Comparison of ENCODE assay signal across 10 mouse cellular contexts in genomic region chr17:25077771-25078372, GRCm38 (mm10). TPM values are rescaled to one million over a fixed set of nuclear protein-coding genes. Genes with fewer than 3 reads are reported as not detected.
DNase-seq lines count a peak whose midpoint lies in the region; ATAC-seq lines count a peak whose summit lies in the region.
"Had no signal": no experiment of that assay in that cellular context is flagged by ENCODE, and none has a peak within 500 bp of the region (broad histone marks: within the 10 kb centered on the region; RNA-seq: fewer than 3 reads in every experiment).

No protein-coding gene starts in this region.

- intact Hi-C loops in left cerebral cortex, postnatal 10 days (cut with DNase I) = no loop called here

- H3K9me3 ChIP-seq in hindbrain, embryonic 16.5 days (ENCODE audit: control insufficient read depth, low read length) = no peaks in the 10 kb centered on the region

- peak overlapping the region; percentile 20; the same call in 1 of the 2 replicates for H3K9ac ChIP-seq in hindbrain, embryonic 16.5 days (ENCODE audit: low read depth, low read length)

- peaks cover 5% of the 10 kb centered on the region; the same call in 1 of the 2 replicates for H3K4me1 ChIP-seq in brown adipose tissue, adult 24 weeks (ENCODE audit: control insufficient read depth, insufficient read depth, insufficient read length, low read length)
- H3K4me1 ChIP-seq in hindbrain, embryonic 16.5 days (ENCODE audit: control insufficient read depth, insufficient read depth, low read depth, low read length) = peaks cover 9% of the 10 kb centered on the region

- H3K27ac ChIP-seq in brown adipose tissue, adult 24 weeks (replicated peaks; ENCODE audit: low read depth, low read length) = peak overlapping the region; percentile 97
- peak overlapping the region; percentile 63 for H3K27ac ChIP-seq in hindbrain, embryonic 16.5 days (ENCODE audit: low read depth, low read length)

- H3K4me3 ChIP-seq in brown adipose tissue, adult 24 weeks (ENCODE audit: insufficient read depth, low read depth, low read length) = peak overlapping the region; percentile 69
- peak overlapping the region; percentile 2; the same call in 1 of the 2 replicates for H3K4me3 ChIP-seq in hindbrain, embryonic 16.5 days (ENCODE audit: low read length)
- H3K4me3 ChIP-seq: myocyte had no signal

- H3K36me3 ChIP-seq in hindbrain, embryonic 16.5 days (ENCODE audit: control insufficient read depth, insufficient read depth, low read length) = no peaks in the 10 kb centered on the region

- no peaks in the 10 kb centered on the region for H3K27me3 ChIP-seq in hindbrain, embryonic 16.5 days (replicated peaks; ENCODE audit: control insufficient read depth, insufficient read depth, low read length)

- peak; percentile 28 to 38 for DNase-seq in frontal cortex, postnatal 14 days (ENCODE audit: low spot score in 2 of 2)
- DNase-seq in frontal cortex, postnatal 25 days (ENCODE audit: low spot score in 2 of 2) = no peak
- DNase-seq in gastrocnemius, adult 18-20 months (ENCODE audit: low spot score) = peak; percentile 60
- peak; percentile 40 to 89 for DNase-seq in left cerebral cortex, postnatal 10 days (ENCODE audit: extremely low spot score in 1 of 2, low spot score in 2 of 2)
- DNase-seq in lung, postnatal 25 days (ENCODE audit: low spot score) = peak; percentile 86

- ATAC-seq in hindbrain, embryonic 16.5 days = peak; percentile 88
- no peak for ATAC-seq in erythroblast, adult 5-6 weeks (replicated peaks; ENCODE audit: low FRiP score, poor library complexity, severe bottlenecking)

- WGBS in hindbrain, embryonic 16.5 days = 42% methylated on average over 13 of the region's 13 CpGs

- peak overlapping the region; percentile 31 for H3K4me2 ChIP-seq in hindbrain, embryonic 16.5 days (ENCODE audit: low read length)

RNA-seq across cellular contexts. Expression of gene Tmem204, which starts 5.5 kb away (rescaled TPM):
- polyA plus RNA-seq in brown adipose tissue, adult 24 weeks (2012; ENCODE audit: insufficient read depth, insufficient read length, missing spikeins) = 13.1 and 22.6 TPM in 2 replicates
- total RNA-seq in gastrocnemius, adult 18-20 months (2021) = 10 to 100 TPM; 10.8 to 18.8 TPM
- polyA plus RNA-seq in hindbrain, embryonic 16.5 days (2015; fragmentation: Nextera tagmentation; extraction: Ambion mirVana) = 13.8 and 14.1 TPM in 2 replicates
- total RNA-seq in left cerebral cortex, postnatal 10 days (2021) = 1 to 10 TPM; 7.2 to 7.8 TPM
- not detected in 2 replicates for total RNA-seq in erythroblast, adult 5-6 weeks (2015; ENCODE audit: low replicate concordance)
- total RNA-seq in erythroblast, adult 5-6 weeks (2017; ENCODE audit: low replicate concordance) = not detected in 2 replicates

RNA-seq across cellular contexts. Expression of gene Telo2, which starts 37.9 kb away (rescaled TPM):
- polyA plus RNA-seq in brown adipose tissue, adult 24 weeks (2012; ENCODE audit: insufficient read depth, insufficient read length, missing spikeins) = 10.1 and 12.9 TPM in 2 replicates
- 1 to 10 TPM; 4.0 to 6.0 TPM for total RNA-seq in gastrocnemius, adult 18-20 months (2021)
- 54.6 and 60.8 TPM in 2 replicates for polyA plus RNA-seq in hindbrain, embryonic 16.5 days (2015; fragmentation: Nextera tagmentation; extraction: Ambion mirVana)
- 10 to 100 TPM; 35.4 to 41.1 TPM for total RNA-seq in left cerebral cortex, postnatal 10 days (2021)
- total RNA-seq in erythroblast, adult 5-6 weeks (2015; ENCODE audit: low replicate concordance) = 3.5 and 5.9 TPM in 2 replicates
- total RNA-seq in erythroblast, adult 5-6 weeks (2017; ENCODE audit: low replicate concordance) = 6.3 and 11.6 TPM in 2 replicates

RNA-seq across cellular contexts. Expression of gene Ptx4, which starts 42.7 kb away (rescaled TPM):
- polyA plus RNA-seq in brown adipose tissue, adult 24 weeks (2012; ENCODE audit: insufficient read depth, insufficient read length, missing spikeins) = not detected in 2 replicates
- 1 to 10 TPM; 1.1 to 1.5 TPM for total RNA-seq in gastrocnemius, adult 18-20 months (2021)
- 0.49 TPM in 1 of 2 replicates, not detected in the other for polyA plus RNA-seq in hindbrain, embryonic 16.5 days (2015; fragmentation: Nextera tagmentation; extraction: Ambion mirVana)
- total RNA-seq in left cerebral cortex, postnatal 10 days (2021) = 1 to 10 TPM; 2.0 to 2.3 TPM
- not detected in 2 replicates for total RNA-seq in erythroblast, adult 5-6 weeks (2015; ENCODE audit: low replicate concordance)
- total RNA-seq in erythroblast, adult 5-6 weeks (2017; ENCODE audit: low replicate concordance) = not detected in 2 replicates
- polyA plus RNA-seq: C2C12, myocyte had no signal

RNA-seq across cellular contexts. Expression of gene Clcn7, which starts 55.3 kb away (rescaled TPM):
- 9.6 and 11.5 TPM in 2 replicates for polyA plus RNA-seq in brown adipose tissue, adult 24 weeks (2012; ENCODE audit: insufficient read depth, insufficient read length, missing spikeins)
- total RNA-seq in gastrocnemius, adult 18-20 months (2021) = 10 to 100 TPM; 15.0 to 16.0 TPM
- polyA plus RNA-seq in hindbrain, embryonic 16.5 days (2015; fragmentation: Nextera tagmentation; extraction: Ambion mirVana) = 28.9 and 34.3 TPM in 2 replicates
- total RNA-seq in left cerebral cortex, postnatal 10 days (2021) = 10 to 100 TPM; 44.6 to 44.9 TPM
- 3.7 and 8.6 TPM in 2 replicates for total RNA-seq in erythroblast, adult 5-6 weeks (2015; ENCODE audit: low replicate concordance)
- 6.0 and 9.1 TPM in 2 replicates for total RNA-seq in erythroblast, adult 5-6 weeks (2017; ENCODE audit: low replicate concordance)

Comparison
In these comparisons a context has a peak if more than half of its experiments do, and no peak if none do; other contexts are left out.
1. DNase-seq: peak in frontal cortex, postnatal 14 days (2 of 2), gastrocnemius, adult 18-20 months (single experiment), left cerebral cortex, postnatal 10 days (2 of 2) and lung, postnatal 25 days (single experiment); none in frontal cortex, postnatal 25 days (0 of 2).
2. RNA of gene Tmem204, which starts 5.5 kb away (total RNA-seq): 10.8 to 18.8 TPM in gastrocnemius, adult 18-20 months and 7.2 to 7.8 TPM in left cerebral cortex, postnatal 10 days; not detected in erythroblast, adult 5-6 weeks; every median in the first group is over 4 times any median in the second.